Mouse (Mus musculus) erythroblast, adult 5-6 weeks (primary cell): ENCODE measurements around the gene Nfx1. TPM values are rescaled to one million over a fixed set of nuclear protein-coding genes. Genes with fewer than 3 reads are reported as not detected.

Experiments used
- ATAC-seq: replicated peaks from 2 replicates; pipeline ENCODE4 v1.8.0; 2016; ENCODE audit warnings: moderate number of reproducible peaks, mild to moderate bottlenecking, moderate TSS enrichment, inconsistent platforms; ENCODE audit not compliant: poor library complexity, low FRiP score, severe bottlenecking
- total RNA-seq, 2 experiments: library from RNA; stranded (forward) in 1 of 2; stranded (reverse) in 1 of 2; fragments of 150-400 nt in 1 of 2; fragments of 200-764, 138-1000 nt in 1 of 2; gene quantifications; 2 replicates each; pipeline versions ENCODE4 v1.2.3 to v1.2.4; 2015 to 2017; ENCODE audit warnings: low replicate concordance in 2 of 2

The Nfx1 gene
- total RNA-seq, 2 experiments from 2014 or later, result 8.8 to 19.3 TPM

DNA sequence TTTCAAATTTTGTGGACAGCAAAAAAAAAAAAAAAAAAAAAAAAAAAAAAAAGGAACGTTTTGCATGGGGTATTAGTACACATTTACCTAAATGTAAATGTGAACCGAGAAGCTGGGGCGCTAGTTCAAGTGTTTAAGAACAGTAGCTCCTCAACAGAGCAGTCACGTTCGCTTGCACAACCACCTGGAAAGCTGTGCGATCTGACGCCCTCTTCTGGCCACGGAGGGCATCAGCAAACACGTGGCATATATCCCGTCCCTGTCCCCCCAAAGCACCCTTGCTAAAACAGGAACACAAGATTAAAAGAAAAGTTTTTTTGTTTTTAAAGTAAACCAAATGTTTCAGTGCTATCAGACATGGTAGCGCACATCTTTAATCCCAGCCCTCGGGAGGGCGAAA, 1.0 kb downstream of the Nfx1 start:
- ATAC-seq, result peak; percentile 54

DNA sequence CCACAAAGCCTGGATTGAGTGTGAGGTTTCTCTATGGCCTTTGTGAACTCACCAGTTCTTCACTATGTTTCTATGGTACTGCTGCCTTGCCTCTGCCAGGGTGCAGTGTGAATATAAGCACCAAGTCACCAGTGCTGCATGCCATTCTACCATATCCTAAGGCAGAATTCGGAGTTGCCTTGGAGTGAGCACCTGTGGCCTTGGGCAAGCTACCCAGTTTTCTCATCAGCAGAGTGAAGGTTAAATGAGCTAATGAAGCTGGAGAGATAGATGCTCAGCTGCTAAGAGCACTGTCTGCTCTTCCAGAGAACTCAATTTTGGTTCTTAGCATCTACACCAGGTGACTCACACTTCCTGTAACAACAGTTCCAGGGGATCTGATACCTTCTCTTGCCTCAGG, 3.3 kb downstream of the Nfx1 start:
- ATAC-seq, result no peak

DNA sequence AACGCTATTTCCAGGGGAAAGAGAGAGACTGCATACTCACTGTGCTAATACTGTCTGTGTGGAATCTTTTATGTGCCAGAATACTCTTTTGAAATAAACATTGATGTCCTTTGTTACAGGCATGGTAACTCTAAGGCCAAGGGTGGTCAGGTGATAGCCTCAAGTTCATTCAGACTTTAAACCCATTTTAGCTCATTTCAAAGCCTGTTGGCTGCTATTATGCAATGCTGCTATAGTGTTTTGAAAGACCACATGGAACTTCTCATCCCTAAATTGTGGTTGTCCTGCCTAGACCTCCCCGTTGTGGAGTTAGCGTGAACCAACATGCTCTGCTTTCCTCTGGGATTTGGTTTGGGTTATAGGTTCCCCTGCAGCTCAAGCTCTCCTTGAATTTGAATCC, 5.0 kb downstream of the Nfx1 start:
- ATAC-seq, result no peak

DNA sequence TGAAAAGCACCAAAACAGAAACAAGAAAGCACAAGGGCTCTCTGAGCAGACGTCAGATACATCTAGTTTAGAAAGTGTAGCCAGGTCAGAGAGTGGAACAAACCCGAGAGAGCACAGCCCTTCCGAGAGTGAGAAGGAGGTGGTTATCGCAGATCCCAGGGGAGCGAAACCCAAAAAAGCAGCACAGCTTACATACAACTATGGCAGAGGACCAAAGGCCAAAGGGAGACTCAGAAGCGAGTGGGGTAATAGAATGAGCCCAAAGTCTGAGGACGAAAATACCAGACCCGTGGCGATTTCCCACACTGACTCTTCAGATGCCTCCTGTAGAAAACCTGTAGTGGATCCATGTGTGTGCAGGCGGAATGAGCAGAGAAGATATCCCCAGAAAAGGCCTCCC, 5.9 kb downstream of the Nfx1 start:
- ATAC-seq, result no peak

DNA sequence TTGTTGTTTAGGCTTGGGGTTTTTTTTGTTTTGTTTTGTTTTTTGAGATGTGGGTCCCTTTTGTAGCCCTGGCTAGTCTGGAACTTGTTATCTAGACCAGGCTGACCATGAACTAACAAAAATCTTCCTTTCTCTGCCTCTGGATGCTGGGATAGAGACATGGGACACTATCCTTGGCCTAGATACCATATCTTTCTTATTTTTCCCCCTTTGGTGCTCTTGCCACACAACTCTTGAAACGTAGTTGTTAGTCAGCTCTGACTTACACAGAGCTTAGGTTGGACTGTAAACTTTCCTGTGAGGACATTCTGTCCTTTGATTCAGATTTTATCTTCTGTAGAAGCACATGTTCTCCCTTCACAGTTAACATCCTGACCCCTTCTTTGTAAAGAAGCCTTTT, 8.7 kb downstream of the Nfx1 start:
- ATAC-seq, result no peak

DNA sequence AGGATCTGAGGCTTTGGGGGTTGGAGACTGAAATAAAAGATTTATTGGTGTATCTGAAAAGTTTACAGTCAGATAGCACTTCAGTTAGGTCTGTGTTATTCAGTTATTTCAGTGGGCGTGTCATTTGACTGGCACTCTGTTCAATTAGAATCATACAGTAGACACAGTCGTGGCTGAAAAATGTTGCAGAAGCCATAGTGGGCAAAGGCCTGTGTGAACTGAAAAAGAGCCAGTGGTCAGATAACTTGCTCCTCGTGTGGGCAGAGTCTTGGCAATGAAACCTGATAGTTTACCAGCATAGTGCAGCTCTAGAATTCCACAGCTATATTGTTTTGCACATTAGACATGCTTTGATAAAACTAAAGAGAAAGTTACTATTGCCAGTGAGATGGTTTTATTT, 11.8 kb downstream of the Nfx1 start:
- no peak for ATAC-seq

DNA sequence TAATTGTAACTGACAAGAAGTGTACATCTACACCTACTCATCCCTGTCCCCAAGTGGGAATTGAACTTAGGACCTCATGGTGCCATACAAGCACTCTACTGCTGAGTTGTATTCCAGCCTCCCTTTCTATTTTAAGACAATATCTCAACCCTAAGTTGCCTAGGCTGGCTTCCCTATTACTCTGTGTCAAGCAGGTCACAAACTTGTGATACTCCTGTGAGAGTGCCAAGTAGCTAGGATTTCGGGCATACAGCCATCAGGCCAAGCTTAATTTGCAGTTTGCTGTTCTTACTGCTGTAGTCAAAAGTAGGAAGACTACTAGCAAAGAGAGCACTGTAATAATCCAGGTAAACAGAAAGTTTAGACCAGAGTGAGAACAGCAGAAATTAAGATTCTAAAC, 13.0 kb downstream of the Nfx1 start:
- no peak for ATAC-seq

DNA sequence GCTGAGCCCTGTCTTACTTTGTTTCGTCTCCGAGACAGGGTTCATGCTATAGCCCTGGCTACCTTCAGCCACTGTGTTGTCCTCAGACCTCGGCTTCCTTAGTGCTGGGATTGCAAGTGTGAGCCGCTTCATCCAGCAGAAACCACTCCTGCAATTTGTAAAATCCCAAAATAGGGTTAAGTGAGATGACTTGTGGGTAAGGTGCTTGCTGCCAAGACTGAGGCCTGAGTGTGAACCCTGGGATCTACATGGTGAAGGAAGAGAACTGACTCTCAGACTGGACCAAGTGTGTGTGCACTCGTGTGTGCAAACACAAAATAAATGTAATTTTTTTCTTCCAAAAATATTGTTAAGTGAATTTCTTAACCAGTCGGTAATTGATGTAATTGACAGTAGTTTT, 18.9 kb downstream of the Nfx1 start:
- no peak for ATAC-seq

DNA sequence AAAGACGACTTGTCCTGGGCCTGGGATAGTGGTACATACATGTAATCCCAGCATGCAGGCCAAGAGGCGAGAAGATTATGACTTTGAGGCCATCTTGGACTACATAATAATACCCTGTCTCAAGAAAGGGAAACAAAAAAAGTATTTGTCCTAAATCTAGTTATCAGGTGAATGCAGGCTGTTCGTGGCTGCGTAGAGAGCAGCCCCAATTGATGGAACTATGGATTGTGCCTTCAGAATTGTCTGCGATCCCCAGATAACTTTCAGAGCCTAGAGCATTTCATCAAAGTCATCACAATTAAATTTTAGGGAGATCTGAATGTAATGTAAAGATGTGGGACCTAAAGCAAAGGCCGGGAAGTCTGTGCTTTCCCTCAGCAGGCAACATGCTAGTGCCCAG, 25.6 kb downstream of the Nfx1 start:
- ATAC-seq, result no peak

DNA sequence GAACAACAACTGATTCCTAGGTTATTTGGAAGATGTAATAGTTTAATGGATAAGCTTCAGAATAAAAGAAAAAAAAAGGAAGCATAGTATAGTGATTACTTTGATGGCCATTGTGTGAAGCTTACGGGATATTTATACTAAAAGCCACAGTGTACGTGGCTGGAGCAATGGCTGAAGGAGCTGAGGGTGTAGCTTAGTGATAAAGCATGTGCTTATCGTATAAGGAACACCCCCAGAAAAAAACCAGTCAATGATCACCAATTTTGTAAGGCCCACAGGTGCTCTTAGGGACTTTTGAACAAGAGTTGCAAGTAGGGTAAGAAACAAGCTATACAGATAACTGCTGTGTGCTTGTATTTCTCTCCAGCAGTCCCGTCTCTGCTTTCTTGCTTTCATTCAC, 27.2 kb downstream of the Nfx1 start:
- 0 out of 2 replicates have a peak, but pooled peaks have one; percentile 38 for ATAC-seq

DNA sequence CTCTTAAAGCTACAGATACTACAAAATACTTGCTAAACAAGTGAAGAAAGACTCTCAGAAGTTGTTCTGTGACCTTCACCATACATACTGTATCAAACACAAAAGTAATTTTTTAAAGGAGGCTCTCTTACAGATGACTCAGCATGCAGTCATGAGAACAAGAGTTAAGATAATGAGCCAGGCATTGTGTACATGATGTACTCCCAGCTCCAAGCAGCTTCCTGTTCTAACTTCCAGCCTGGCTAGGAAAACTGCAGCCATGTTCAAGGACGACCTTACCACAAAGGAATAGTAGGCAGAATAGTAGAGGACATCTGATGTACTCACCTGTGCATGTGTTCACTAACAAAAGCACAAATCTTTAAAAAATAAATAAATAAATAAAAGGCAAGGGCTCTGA, 29.6 kb downstream of the Nfx1 start:
- ATAC-seq, result no peak

DNA sequence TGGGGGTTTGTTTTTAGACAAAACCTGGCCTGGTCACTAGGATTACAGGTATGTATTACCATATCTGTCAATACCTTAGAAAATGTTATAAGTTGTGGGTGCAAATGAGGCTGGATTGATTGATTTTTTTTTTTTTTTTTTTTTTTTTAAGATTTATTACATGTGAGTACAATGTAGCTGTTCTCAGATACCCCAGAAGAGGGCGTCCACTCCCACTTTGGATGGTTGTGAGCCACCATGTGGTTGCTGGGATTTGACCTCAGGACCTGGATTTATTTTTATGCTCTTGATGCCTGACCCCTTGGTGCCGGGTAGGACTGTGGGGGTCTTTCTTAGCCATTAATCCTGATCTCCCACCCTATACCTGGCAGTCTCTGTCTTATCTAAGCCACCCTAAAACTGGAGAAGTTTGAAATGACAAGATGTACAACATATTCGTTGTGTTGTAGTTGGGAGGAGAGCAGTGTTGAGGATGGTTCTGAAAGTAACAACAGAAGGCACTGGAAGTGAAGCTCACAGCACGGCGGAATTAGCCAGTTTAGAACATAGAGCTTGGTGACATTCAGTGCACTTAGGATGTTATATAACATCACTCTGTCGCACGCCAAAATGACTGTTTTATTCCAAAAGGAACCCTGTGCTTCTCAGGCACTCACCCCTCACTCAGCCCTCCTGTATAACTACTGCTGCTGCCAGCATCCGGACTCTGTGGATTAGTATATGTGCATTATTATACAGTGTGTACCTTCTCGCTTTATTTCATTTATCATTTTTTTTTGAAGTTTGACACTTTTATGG, 30.3 kb downstream of the Nfx1 start:
- no peak for ATAC-seq

DNA sequence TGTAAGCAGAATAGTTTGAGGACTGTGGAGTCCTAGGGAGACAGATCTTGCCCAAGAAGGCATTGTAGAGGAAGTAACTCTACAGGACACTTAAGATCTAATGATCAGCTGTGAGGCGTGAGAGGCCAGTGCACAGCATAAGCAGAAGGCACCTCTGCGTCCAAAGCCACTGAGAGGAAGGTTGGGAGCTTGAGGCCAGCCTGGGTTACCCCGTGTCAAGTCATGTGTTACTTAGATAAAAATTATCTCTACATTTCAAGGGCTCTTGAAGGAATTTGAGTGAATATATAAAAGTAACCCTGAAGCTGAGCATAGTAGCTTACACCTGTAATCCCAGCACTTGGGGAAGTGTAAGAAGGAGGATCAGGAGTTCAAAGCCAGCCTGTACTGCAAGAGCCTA, 42.6 kb downstream of the Nfx1 start:
- ATAC-seq, result peak; percentile 78

DNA sequence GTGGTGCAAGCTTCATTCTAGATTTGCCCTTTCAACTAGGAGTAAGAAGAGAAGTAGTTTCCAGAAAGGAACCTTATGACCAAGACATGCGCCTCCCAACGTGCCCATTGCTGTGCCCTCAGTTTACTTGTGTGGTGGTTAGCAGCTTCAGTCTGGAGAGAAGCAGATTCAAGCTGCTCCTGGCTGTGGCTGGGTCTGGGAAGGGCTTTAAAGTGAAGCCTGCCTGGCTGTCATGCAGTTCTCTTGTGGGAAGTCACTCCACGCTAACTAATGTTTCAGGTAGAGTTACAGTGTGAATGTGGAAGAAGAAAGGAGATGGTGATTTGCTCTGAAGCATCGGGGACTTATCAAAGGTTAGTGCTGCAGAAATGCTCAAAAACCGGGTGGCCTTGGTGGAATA, 45.1 kb downstream of the Nfx1 start:
- ATAC-seq, result no peak

DNA sequence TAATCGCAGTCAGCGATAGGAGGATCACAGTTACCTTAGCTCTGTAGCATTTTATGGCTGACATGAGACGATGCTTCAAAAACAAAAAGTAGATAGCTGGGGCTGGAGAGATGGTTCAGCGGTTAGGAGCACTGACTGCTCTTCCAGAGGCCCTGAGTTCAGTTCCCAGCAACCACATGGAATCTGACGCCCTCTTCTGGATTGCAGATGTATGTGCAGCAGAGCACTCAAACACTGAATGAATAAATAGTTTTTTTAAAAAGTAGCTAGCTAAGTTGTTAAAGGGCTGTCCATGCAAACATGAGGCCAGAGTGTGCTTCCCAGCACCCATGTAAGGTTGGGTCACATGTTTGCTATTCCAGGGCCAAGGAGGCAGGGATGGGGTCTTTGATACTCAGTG, 50.4 kb downstream of the Nfx1 start:
- no peak for ATAC-seq

DNA sequence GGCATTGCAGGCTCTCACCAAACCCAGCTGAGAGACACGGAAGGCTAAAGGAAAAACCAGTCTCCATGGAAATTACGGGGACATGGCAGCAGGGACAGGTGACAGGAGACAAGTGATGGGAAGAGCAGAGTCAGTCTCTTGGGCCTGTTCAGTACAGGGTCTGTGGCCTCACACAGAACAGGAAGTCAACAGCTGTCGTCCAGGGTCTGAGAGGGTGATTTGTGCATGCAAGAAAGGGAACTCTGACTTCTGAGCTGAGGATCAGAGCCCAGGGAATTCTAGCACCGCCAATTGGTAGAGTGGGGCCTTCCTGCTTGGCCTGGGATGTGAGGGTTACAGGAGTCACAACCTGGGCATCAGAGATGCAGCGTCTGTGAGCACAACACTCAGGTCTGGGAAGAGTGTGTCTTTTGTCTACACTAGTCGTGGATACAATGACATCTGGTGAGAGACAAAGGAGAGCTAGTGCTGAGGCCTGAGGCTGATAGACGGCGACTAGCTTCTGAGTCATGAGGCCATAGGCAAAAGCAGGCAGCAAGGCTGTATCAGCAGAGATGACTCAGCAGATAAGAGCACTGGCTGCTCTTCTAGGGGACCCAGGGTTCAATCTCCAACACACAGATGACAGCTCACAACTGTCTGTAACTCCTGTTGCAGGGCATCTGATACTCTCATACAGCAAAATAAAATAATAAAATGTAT, 55.5 kb downstream of the Nfx1 start:
- ATAC-seq, result 0 out of 2 replicates have a peak, but pooled peaks have one; percentile 43

DNA sequence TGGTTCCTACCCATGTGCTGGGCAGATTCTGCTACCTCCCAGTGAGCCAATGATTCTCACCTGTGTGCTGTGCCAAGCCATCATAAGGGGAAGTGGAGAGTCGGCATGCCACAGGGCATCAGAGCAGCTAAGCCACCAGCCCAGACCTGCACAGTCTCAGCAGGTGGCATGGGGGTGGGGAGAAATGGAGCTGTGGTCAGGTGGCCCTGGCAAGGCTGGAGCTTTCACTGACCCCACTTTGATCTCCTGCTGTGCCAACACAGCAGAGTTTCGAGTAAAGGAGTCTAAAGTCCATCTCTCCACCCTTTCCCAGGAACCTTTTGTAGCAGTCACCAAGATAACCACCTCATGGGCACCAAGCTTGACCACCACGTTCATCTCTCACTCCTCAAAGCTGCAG, 57.2 kb downstream of the Nfx1 start:
- ATAC-seq, result peak; percentile 29

DNA sequence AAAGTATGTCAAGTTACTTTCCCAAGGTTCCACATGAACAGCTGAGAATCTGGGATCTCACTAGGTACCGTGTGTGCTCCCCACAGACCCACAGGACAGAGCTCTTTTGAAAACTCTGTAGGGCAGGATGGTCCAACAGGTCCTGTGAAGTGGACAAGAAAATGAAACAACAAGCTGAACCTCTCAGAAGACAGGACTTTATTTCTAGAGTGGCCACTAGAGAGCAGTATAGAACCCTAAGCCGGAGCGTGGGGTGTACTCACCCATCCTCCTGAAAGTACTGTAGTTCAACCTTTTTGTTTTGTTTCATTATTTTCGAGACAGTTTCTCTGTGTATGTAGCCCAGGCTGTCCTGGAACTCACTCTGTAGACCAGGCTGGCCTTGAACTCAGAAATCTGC, 57.6 kb downstream of the Nfx1 start:
- ATAC-seq, result peak; percentile 65

DNA sequence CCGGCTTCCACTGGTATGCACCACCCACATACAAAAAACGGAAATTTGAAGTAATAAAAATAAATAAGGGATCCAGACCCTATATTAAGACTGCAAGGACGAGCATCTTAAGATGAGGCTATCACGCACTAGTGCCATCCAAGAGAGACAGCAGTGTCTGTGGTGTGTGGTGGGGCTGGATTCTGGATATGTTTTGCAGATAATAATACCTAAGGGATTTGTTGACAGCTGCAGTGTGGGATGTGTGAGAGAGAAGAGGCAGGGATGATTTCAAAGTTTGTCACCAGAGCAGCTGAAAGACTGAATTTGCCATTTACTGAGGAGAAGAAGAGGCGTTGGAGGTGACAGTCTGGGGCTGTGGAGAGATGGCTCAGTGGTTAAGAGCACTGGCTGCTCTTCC, 58.7 kb downstream of the Nfx1 start:
- ATAC-seq, result no peak

DNA sequence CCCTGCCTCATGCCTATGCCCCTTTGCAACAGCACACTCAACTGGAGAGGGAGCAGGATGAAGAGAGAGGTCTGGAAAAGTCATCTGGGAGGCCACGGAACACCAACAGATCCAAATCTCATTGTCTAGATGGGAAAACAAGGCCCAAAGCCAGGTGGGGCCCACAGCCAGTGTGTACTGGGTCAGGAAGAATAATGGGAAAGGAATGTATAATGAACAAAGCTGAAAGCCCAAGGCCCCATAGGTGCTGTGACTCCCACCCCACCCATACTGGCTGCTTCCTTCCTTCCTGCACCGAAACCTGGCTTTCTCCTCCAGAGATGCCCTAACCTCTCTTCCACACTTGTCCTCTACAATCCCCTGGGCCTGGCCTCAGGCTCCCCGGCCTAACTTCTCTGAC, 60.5 kb downstream of the Nfx1 start:
- ATAC-seq, result no peak

DNA sequence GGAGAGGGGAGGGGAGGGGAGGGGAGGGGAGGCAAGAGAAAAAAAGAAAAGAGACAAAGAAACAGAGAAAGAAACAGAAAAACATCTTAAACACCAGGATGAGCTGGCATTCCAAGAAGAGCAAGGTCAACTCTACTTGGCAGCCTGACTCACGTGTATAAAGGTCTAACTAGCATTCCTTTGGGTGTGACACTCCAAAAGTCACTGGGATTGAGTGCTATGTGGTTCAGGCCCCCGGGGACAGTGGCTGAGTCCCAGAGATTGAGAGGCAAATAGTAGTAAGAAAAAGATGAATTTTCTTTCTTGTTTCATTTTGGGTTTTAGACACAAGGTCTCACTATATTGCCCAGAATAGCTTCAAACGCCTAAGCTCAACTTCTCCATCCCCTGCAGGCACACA, 67.2 kb downstream of the Nfx1 start:
- ATAC-seq, result no peak

DNA sequence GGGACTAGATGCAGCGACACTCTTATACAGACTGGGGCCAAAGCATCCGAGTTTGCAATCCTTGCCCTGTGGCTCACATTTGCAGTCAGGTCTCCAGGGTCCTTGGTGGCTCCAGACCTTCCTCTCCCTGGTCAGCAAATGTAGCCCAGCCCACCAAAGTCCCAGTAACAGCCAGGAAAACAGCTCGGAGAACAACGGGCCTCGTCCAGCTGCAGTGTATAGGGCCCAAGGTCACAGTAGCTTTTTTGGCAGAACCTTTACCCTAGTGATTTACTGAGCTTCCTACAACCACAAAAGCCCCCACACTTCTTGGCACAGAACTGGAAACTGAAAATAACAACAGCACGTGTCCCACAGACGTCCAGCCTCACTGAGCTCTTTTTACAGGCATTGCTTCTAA, 70.3 kb downstream of the Nfx1 start:
- ATAC-seq, result no peak
